Mouse (Mus musculus) adrenal gland, postnatal 14 days (tissue): ENCODE measurements around the gene Crat. TPM values are rescaled to one million over a fixed set of nuclear protein-coding genes. Genes with fewer than 3 reads are reported as not detected.
A peak's percentile ranks its signal among the peaks of the same experiment; 100 is the strongest.
"Not testable (repeated sequence)": the region's sequence is repeated elsewhere in the genome, so short reads cannot be mapped to it uniquely, and the experiment has no call there.

Experiments used
- DNase-seq: peaks from one replicate; pipeline ENCODE4 v3.0.0; 2021; ENCODE audit warnings: mixed read lengths
- total RNA-seq: library from RNA; stranded (reverse); gene quantifications from 2 replicates; pipeline ENCODE4 v1.2.3, GENCODE M21; 2021

The Crat gene
- total RNA-seq, 1 experiment from 2014 or later, result 301 TPM

- peak; percentile 53 for DNase-seq
Observed at GRCm38 (mm10) chr2:30440211-30440700, 24.6 kb upstream of the Crat start.

- no peak for DNase-seq
Observed at GRCm38 (mm10) chr2:30439631-30440030, 24.0 kb upstream of the Crat start.

- no peak for DNase-seq
Observed at GRCm38 (mm10) chr2:30437791-30438190, 22.2 kb upstream of the Crat start.

DNA sequence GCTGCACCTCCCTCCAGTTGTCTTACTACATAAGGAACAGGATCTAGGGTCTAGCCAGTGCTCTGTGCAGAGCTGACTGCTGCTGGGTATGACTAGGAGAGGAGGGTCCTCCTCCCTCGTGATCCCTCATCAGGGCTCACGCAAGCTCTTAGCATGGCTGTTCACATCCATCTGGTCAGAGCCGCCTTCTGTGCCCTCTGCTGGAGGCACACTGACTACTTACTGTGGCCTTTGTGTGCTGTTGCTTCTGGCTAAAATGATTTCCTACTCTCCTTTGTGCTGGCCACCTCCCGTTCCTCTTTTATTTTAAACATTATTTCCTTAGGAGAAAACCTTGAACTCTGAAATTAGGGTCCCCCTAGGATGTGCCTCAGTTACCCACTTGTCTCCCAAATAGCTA lies 21.2 kb upstream of the Crat start:
- no peak for DNase-seq

- peak; percentile 73 for DNase-seq
Observed at GRCm38 (mm10) chr2:30436156-30436545, 20.5 kb upstream of the Crat start.

GRCm38 (mm10) chr2:30435326-30436155 lies 19.9 kb upstream of the Crat start:
- peak; percentile 83 for DNase-seq

DNA sequence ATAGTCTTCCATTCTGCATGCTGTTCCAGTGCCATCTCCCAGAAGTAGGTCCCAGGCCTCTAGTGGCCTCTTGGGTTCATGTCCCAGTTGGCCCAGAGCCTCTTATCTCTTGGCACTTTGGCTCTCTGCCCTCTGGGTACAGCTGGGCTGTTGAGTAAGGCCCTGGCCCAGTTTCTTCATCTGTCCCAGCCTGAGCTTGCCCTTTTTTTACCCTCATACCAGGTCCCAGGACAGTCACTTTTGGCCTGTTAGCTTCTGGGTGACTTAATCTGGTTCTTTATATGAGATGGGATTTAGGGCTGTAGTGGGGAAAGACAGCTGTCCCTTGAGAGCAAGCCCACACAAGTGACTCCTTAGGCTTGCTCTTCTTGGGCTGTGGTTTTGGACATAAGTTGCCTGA lies 13.5 kb upstream of the Crat start:
- peak; percentile 90 for DNase-seq

GRCm38 (mm10) chr2:30421432-30421831 lies 5.8 kb upstream of the Crat start:
- no peak for DNase-seq

- no peak for DNase-seq
Observed at GRCm38 (mm10) chr2:30419112-30419511, 3.5 kb upstream of the Crat start.

DNA sequence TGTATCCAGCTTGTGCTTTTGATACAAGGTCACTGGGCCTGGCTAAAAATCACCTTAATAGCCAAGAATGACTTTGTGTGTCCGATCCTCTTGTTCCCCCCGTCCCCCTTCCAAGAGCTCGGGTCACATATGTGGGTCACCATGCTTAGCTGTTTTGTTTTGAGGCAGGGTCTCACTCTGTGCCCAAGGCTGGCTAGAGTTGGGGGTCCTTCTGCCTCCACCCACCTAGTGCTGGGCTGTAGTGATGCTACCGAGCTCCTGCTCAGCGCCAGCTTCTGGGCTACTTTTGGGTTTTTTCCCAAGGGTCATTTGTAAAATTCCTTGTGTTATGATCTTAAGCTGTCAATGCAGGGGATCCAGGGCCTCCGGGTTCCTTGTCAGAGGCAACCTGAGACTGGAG lies 2.6 kb upstream of the Crat start:
- DNase-seq, result no peak

- no peak for DNase-seq
Observed at GRCm38 (mm10) chr2:30417595-30418165, 2.1 kb upstream of the Crat start.

GRCm38 (mm10) chr2:30417154-30417553 lies 1.5 kb upstream of the Crat start:
- DNase-seq, result not testable (repeated sequence)

DNA sequence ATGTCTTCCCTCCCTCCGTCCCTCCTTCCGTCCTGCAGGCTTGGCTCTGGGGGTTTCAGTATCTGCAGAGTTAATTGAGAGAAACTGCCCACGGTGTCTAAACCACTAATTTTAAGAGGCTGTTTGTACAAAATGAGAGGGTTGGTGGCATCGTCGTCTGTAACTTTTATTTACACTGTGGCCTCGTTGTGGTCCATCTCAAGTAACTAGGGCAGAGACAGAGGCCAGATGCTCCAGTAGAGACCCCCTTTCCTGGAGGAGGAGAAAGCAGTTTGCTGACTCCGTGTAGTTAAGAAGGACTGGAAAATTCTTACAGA lies 994 bp upstream of the Crat start:
- DNase-seq, result no peak

DNA sequence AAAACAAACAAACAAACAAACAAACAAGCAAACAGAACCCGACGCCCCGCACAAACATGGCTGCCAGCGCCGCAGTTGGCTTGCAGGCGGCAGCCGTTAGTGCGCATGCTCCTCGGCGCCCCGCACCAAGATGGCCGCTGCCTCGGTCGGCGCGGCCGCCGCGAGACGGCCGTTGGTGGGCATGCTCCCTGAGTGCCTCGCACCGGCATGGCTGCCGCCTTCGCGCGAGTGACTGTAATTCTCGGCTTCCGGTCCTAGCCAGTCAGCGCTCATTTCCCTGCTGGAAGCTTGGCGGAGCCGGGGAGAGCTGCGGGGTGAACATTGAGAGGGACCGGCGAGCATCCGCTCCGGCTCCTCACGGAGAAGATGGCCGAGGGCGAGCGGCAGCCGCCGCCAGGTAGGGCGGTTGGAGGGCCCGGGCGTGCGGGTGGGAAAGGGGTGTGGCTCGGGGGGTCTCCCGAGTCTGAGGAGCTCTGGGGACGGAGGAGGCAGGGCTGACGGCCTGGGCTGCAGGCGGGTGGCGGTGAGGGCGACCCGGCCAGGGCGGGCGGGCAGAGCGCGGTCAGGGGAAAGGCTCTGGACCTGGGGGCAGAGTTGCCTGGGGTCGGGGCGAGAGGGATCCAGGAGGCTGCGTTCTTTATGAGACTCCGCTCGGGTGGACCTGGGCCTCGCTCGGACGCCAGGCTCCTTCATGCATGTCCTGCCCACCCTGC lies 479 bp upstream of the Crat start, which contains the start of gene Ptpa:
Gene Ptpa (plus strand): TSS at position 104 of the 713 bp plus-strand sequence.
- peak; percentile 96 for DNase-seq

DNA sequence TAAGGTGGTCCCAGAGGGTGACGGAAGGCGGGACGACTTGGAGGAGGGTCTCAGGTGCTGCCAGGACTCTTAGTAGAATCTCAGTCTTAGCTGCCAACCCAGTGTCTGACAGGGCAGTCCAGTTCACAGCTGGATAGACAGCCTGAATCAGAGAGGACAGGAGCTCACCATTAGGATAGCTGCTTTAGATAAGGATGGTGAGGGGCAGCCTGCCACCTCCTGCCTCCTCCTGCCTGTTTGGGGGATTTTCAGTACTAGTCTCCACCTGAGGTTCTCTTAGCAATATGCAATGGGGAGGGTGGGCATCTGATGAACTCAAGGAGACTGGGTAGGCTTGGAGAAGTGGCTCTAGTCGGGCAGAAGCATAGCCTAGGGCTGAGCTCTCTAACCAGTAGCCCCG lies 932 bp downstream of the Crat start:
- no peak for DNase-seq

- peak; percentile 62 for DNase-seq
Observed at GRCm38 (mm10) chr2:30414101-30414500, 1.5 kb downstream of the Crat start.

- DNase-seq, result no peak
Observed at GRCm38 (mm10) chr2:30413038-30413973, 2.3 kb downstream of the Crat start.

DNA sequence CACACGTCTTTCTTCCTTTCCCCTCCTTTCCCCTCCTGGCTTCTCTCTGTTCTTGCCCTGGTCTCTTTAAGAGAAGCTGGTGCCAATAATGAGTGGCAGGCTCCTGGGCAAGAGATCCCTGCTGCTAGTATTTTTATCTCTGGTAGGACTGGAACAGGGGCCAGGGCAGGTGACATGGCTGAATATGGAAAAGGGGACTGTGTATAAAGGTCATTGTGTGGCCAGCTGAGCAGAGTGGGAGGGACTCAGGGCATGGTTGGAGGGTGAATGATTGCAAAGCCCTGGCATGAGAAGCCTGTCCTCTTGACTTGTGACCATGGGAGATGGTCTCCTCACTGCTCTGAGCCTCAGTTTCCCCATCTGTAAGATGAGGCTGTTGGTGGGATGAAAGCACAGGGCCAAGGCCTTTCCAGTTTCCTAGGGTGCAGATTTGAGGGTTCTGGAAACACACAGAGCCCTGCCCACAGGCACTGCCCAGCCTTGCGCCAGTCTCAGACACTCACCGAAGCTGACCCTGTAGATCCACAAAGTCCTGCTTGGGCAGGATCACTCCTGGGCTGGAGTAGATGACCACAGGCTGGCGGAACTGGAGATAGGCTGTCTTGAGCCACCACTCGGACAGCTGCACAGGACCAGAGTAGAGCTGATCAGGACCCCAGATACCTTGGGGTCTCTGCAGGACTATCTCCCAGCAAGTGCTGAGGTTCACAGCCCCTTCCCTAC lies 6.0 kb downstream of the Crat start:
- peak; percentile 55 for DNase-seq

DNA sequence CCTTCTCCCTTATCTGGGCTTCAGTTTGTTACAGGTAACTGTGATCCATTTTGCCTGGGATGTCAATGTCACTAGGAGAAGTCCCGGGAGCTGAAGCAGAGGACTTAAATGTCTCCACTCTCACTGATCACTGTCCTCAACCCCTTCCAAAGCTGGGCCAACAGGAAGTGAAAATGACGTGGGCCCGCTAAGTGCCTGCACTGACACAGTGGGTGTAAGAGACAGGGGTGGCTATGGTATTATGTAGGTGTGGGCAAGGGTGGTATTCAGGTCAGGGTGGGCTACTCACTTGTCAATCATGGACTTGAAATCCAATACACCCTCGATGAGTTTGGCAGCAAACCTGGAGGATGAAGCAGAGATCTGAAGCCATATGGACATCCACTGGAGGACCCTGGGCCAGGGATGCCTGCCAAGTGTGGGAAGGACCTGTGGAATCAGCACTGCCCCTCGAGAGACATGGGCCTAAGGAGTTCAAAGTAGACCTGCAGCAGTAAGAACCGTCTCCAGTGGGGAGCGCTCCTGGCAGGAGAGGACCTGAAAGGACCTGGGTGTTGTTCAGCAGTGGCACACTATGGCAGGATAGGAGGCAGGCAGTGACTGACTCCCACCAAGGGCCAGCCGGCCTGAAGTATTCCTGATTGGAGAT lies 7.0 kb downstream of the Crat start:
- DNase-seq, result no peak

- no peak for DNase-seq
Observed at GRCm38 (mm10) chr2:30407778-30408177, 7.8 kb downstream of the Crat start.

DNA sequence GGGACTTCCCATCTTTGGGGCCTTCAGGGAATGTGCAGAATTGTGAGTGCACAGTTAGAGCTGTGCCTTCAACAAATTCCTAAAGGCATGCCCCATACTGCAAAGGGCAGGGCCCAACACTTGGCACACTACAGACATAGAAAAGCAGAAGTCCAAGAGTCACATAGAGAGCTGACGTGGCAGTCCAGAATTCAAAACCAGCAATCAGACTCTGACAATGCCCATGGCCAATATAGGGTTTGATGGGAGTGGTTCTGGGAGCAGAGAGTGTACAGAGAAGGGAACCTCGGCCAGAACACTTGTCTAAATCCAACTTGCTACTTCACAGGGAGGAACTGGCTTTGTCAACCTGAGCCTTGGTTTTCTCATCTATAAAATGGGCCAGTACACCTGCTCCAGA lies 8.4 kb downstream of the Crat start:
- DNase-seq, result no peak
